Mouse (Mus musculus) midbrain, embryonic 10.5 days (tissue): Measurements from ENCODE around the gene Gorasp1. TPM values are rescaled to one million over a fixed set of nuclear protein-coding genes. Genes with fewer than 3 reads are reported as not detected.

Experiments
- DNase-seq: peaks from one replicate; pipeline ENCODE4 v3.0.0-alpha.2; 2017; ENCODE audit warnings: low spot score
- H3K27ac ChIP-seq: fragments of 300-500 bp; sonication (generic); replicated peaks from 2 replicates; pipeline ENCODE4 v1.5.1; 2016; ENCODE audit warnings: mild to moderate bottlenecking
- H3K27me3 ChIP-seq: fragments of 300-500 bp; sonication (generic); 2 replicates; pipeline ENCODE4 v1.6.1; 2016; ENCODE audit warnings: low read depth, mild to moderate bottlenecking; ENCODE audit not compliant: poor library complexity, severe bottlenecking
- H3K36me3 ChIP-seq: fragments of 300-500 bp; sonication (generic); 2 replicates; pipeline ENCODE4 v1.6.1; 2016; ENCODE audit warnings: mild to moderate bottlenecking, moderate library complexity
- H3K4me1 ChIP-seq: fragments of 300-500 bp; sonication (generic); 2 replicates; pipeline ENCODE4 v1.6.1; 2016
- H3K4me3 ChIP-seq: fragments of 300-500 bp; sonication (generic); 2 replicates; pipeline ENCODE4 v1.5.1; 2016; ENCODE audit warnings: mild to moderate bottlenecking, moderate library complexity
- H3K9me3 ChIP-seq: fragments of 300-500 bp; sonication (generic); replicated peaks from 2 replicates; pipeline ENCODE4 v1.6.1; 2016; ENCODE audit warnings: mild to moderate bottlenecking
- WGBS: fragments of 180-500 bp; shearing (Covaris S2); methylation state at CpG from one replicate; pipeline ENCODE4 v1.1.7; 2016; 5-methylcytosine and 5-hydroxymethylcytosine counted together
- polyA plus RNA-seq: library from polyadenylated mRNA; unstranded; fragments of >200 nt; fragmentation: Nextera tagmentation; extraction: Ambion mirVana; gene quantifications from 2 replicates; pipeline ENCODE4 v1.2.1, GENCODE M21; 2016

Gene Gorasp1
- polyA plus RNA-seq, 1 experiment from 2014 or later, result 29.4 TPM

GRCm38 (mm10) chr9:119941861-119942260 is 4.5 kb upstream of the Gorasp1 start:
- Histone ChIP-seq H3K36me3 (no peaks in the 10 kb centered on the region), H3K27me3 (no peaks in the 10 kb centered on the region), H3K4me1 (peaks cover 11% of the 10 kb centered on the region), H3K27ac (no peak overlapping the region), H3K4me3 (no peak overlapping the region), H3K9me3 (no peaks in the 10 kb centered on the region)
- 94% methylated on average over 14 of the region's 14 CpGs for WGBS
- DNase-seq, result no peak

GRCm38 (mm10) chr9:119941407-119941806 is 4.0 kb upstream of the Gorasp1 start:
- no peak for DNase-seq
- 85% methylated on average over 5 of the region's 5 CpGs for WGBS
- peaks cover 16% of the 10 kb centered on the region for H3K4me1 ChIP-seq

GRCm38 (mm10) chr9:119939646-119940045 is 2.3 kb upstream of the Gorasp1 start:
- Histone ChIP-seq H3K4me1 (peaks cover 19% of the 10 kb centered on the region), H3K36me3 (no peaks in the 10 kb centered on the region), H3K4me3 (no peak overlapping the region), H3K9me3 (no peaks in the 10 kb centered on the region), H3K27ac (no peak overlapping the region), H3K27me3 (no peaks in the 10 kb centered on the region)
- no peak for DNase-seq
- WGBS, result 84% methylated on average over 10 of the region's 10 CpGs

More at GRCm38 (mm10) chr9:119941407-119941806, 4.0 kb upstream of the Gorasp1 start:
- H3K27ac ChIP-seq, result no peak overlapping the region
- H3K36me3 ChIP-seq, result no peaks in the 10 kb centered on the region
- H3K4me3 ChIP-seq, result no peak overlapping the region
- H3K27me3 ChIP-seq, result no peaks in the 10 kb centered on the region
- H3K9me3 ChIP-seq, result no peaks in the 10 kb centered on the region

- no peak for DNase-seq
- WGBS, result 94% methylated on average over 4 of the region's 4 CpGs
- no peaks in the 10 kb centered on the region for H3K36me3 ChIP-seq
- no peaks in the 10 kb centered on the region for H3K9me3 ChIP-seq
- H3K27ac ChIP-seq, result no peak overlapping the region
- H3K4me1 ChIP-seq, result peaks cover 19% of the 10 kb centered on the region
- H3K4me3 ChIP-seq, result no peak overlapping the region
- H3K27me3 ChIP-seq, result no peaks in the 10 kb centered on the region
These were observed 1.1 kb upstream of the Gorasp1 start for GRCm38 (mm10) chr9:119938496-119938895.

GRCm38 (mm10) chr9:119933675-119934074 is 3.7 kb downstream of the Gorasp1 start:
- no peak overlapping the region for H3K27ac ChIP-seq
- WGBS, result 93% methylated on average over 6 of the region's 6 CpGs
- H3K36me3 ChIP-seq, result peaks cover 45% of the 10 kb centered on the region
- no peaks in the 10 kb centered on the region for H3K9me3 ChIP-seq
- H3K4me3 ChIP-seq, result no peak overlapping the region
- DNase-seq, result no peak
- peaks cover 19% of the 10 kb centered on the region for H3K4me1 ChIP-seq
- no peaks in the 10 kb centered on the region for H3K27me3 ChIP-seq

- Histone ChIP-seq H3K27me3 (no peaks in the 10 kb centered on the region), H3K36me3 (peaks cover 58% of the 10 kb centered on the region), H3K9me3 (no peaks in the 10 kb centered on the region), H3K4me1 (peaks cover 11% of the 10 kb centered on the region), H3K4me3 (no peak overlapping the region), H3K27ac (no peak overlapping the region)
- no peak for DNase-seq
- 93% methylated on average over 12 of the region's 12 CpGs for WGBS
These were observed 5.0 kb downstream of the Gorasp1 start for GRCm38 (mm10) chr9:119932358-119932757.

GRCm38 (mm10) chr9:119926497-119926896 is 10.9 kb downstream of the Gorasp1 start:
- no peaks in the 10 kb centered on the region for H3K9me3 ChIP-seq
- 89% methylated on average over 5 of the region's 5 CpGs for WGBS
- no peak for DNase-seq
- H3K27ac ChIP-seq, result no peak overlapping the region
- H3K36me3 ChIP-seq, result peaks cover 98% of the 10 kb centered on the region
- H3K4me1 ChIP-seq, result no peaks in the 10 kb centered on the region
- no peak overlapping the region for H3K4me3 ChIP-seq
- no peaks in the 10 kb centered on the region for H3K27me3 ChIP-seq

GRCm38 (mm10) chr9:119925729-119926128 is 11.6 kb downstream of the Gorasp1 start:
- Histone ChIP-seq H3K4me3 (no peak overlapping the region), H3K4me1 (no peaks in the 10 kb centered on the region), H3K36me3 (peaks cover 98% of the 10 kb centered on the region), H3K27me3 (no peaks in the 10 kb centered on the region), H3K9me3 (no peaks in the 10 kb centered on the region), H3K27ac (no peak overlapping the region)
- no peak for DNase-seq
- 91% methylated on average over 8 of the region's 8 CpGs for WGBS

- WGBS, result 94% methylated on average over 16 of the region's 16 CpGs
- Histone ChIP-seq H3K4me1 (no peaks in the 10 kb centered on the region), H3K27me3 (no peaks in the 10 kb centered on the region), H3K9me3 (no peaks in the 10 kb centered on the region), H3K27ac (no peak overlapping the region), H3K36me3 (peaks cover 98% of the 10 kb centered on the region), H3K4me3 (no peak overlapping the region)
- no peak for DNase-seq
These were observed 12.2 kb downstream of the Gorasp1 start for GRCm38 (mm10) chr9:119925120-119925657.

- 95% methylated on average over 4 of the region's 4 CpGs for WGBS
- no peak overlapping the region for H3K4me3 ChIP-seq
- H3K36me3 ChIP-seq, result peaks cover 98% of the 10 kb centered on the region
- no peaks in the 10 kb centered on the region for H3K27me3 ChIP-seq
- H3K9me3 ChIP-seq, result no peaks in the 10 kb centered on the region
- H3K27ac ChIP-seq, result no peak overlapping the region
- H3K4me1 ChIP-seq, result no peaks in the 10 kb centered on the region
- no peak for DNase-seq
These were observed 13.9 kb downstream of the Gorasp1 start for GRCm38 (mm10) chr9:119923462-119923861.

- no peaks in the 10 kb centered on the region for H3K9me3 ChIP-seq
- DNase-seq, result no peak
- H3K27ac ChIP-seq, result no peak overlapping the region
- 78% methylated on average over 1 of the region's 1 CpGs for WGBS
- H3K27me3 ChIP-seq, result no peaks in the 10 kb centered on the region
- H3K4me1 ChIP-seq, result no peaks in the 10 kb centered on the region
- H3K4me3 ChIP-seq, result no peak overlapping the region
- peaks cover 92% of the 10 kb centered on the region for H3K36me3 ChIP-seq
These were observed 17.5 kb downstream of the Gorasp1 start for GRCm38 (mm10) chr9:119919858-119920257.

GRCm38 (mm10) chr9:119913087-119913838 is 24.1 kb downstream of the Gorasp1 start:
- Histone ChIP-seq H3K4me3 (no peak overlapping the region), H3K9me3 (no peaks in the 10 kb centered on the region), H3K27me3 (no peaks in the 10 kb centered on the region), H3K4me1 (no peaks in the 10 kb centered on the region), H3K36me3 (peaks cover 91% of the 10 kb centered on the region), H3K27ac (no peak overlapping the region)
- 79% methylated on average over 13 of the region's 13 CpGs for WGBS
- no peak for DNase-seq

- H3K4me1 ChIP-seq, result no peaks in the 10 kb centered on the region
- H3K27me3 ChIP-seq, result no peaks in the 10 kb centered on the region
- WGBS, result 81% methylated on average over 3 of the region's 3 CpGs
- H3K9me3 ChIP-seq, result no peaks in the 10 kb centered on the region
- no peak for DNase-seq
- H3K27ac ChIP-seq, result no peak overlapping the region
- H3K4me3 ChIP-seq, result no peak overlapping the region
- H3K36me3 ChIP-seq, result peaks cover 96% of the 10 kb centered on the region
These were observed 27.4 kb downstream of the Gorasp1 start for GRCm38 (mm10) chr9:119909931-119910330.
